Mouse (Mus musculus): ENCODE measurements around the gene Cd6. TPM values are rescaled to one million over a fixed set of nuclear protein-coding genes. Genes with fewer than 3 reads are reported as not detected.

The Cd6 gene
- polyA plus RNA-seq, 1 experiment = 3.5 TPM

DNA sequence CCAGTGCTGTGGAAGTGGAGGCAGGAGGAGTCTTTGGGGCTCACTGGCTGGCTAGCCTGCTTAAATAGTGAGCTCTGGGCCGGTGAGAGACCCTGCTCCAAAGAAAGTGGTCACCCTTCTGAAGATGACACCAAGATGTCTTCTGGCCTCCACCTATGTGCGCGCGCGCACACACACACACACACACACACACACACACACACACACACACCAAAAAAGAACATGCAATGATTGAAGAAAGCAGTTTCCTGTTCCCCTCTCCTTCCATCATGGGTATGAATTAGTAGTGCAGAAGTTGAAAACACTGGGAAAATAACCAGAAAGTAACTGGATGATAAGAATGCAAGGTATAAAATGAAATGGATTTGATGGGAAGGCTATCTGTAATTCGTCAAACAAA, 55.7 kb downstream of the Cd6 start:
- no peak for TF ChIP-seq POLR2A (IDR thresholded peaks at IDR 0.05; ENCODE audit: borderline replicate concordance, extremely low read depth, low read depth, low read length)
- no peak for TF ChIP-seq CTCF (IDR thresholded peaks at IDR 0.05; ENCODE audit: insufficient read depth, low read length)
- WGBS = 96% methylated on average over 6 of the region's 6 CpGs
- Histone ChIP-seq H3K4me1 (ENCODE audit: control insufficient read depth, insufficient read depth, low read length) (no peaks in the 10 kb centered on the region), H3K4me3 (replicated peaks; ENCODE audit: extremely low read depth, low read depth, low read length) (no peak overlapping the region)
- DNase-seq = no peak

DNA sequence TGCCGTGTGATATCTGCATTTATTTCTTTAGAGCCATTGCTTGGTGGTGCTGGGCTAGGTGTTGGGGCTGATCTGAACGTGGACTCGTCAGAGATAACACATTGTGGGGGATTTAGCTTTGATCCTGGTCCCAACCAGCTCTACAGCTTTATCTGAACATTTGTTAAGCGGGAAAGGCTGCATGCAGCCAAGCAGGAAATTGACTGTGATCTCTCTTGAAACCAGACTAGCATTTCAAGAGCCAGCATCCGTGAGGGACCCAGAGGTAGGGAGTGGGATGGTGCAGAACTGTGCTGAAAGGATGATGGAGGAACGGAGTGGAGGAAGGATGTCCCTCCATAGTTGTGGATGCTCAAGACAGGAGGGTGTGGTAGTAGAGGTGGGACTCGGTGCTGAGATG, 56.5 kb downstream of the Cd6 start:
- Histone ChIP-seq H3K4me3 (replicated peaks; ENCODE audit: extremely low read depth, low read depth, low read length) (no peak overlapping the region), H3K4me1 (ENCODE audit: control insufficient read depth, insufficient read depth, low read length) (no peaks in the 10 kb centered on the region)
- 57% methylated on average over 7 of the region's 7 CpGs for WGBS
- no peak for DNase-seq
- TF ChIP-seq CTCF (IDR thresholded peaks at IDR 0.05; ENCODE audit: insufficient read depth, low read length) (no peak), POLR2A (IDR thresholded peaks at IDR 0.05; ENCODE audit: borderline replicate concordance, extremely low read depth, low read depth, low read length) (no peak)

DNA sequence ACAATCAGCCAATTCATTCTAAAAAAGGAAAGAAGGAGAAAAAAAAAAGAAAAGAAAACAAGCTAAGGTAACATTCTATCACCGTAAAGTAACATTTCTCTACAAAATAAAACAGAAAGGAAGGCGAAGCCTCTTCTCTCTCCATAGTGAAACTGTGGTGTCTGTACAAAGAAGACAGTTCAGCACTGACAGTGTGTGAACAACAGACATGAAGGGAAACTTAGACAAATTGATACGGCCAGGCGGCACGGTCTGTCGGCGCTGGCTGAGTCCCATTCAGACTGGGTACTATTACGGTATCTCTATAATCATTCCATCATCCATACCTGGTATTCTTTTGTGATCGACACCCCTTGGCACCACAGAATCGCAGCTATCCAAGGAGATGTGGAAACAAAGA, 57.0 kb downstream of the Cd6 start:
- no peak for TF ChIP-seq POLR2A (IDR thresholded peaks at IDR 0.05; ENCODE audit: borderline replicate concordance, extremely low read depth, low read depth, low read length)
- no peak for TF ChIP-seq CTCF (IDR thresholded peaks at IDR 0.05; ENCODE audit: insufficient read depth, low read length)
- DNase-seq = no peak
- H3K4me3 ChIP-seq (replicated peaks; ENCODE audit: extremely low read depth, low read depth, low read length) = no peak overlapping the region
- WGBS = 91% methylated on average over 10 of the region's 10 CpGs
- no peaks in the 10 kb centered on the region for H3K4me1 ChIP-seq (ENCODE audit: control insufficient read depth, insufficient read depth, low read length)

DNA sequence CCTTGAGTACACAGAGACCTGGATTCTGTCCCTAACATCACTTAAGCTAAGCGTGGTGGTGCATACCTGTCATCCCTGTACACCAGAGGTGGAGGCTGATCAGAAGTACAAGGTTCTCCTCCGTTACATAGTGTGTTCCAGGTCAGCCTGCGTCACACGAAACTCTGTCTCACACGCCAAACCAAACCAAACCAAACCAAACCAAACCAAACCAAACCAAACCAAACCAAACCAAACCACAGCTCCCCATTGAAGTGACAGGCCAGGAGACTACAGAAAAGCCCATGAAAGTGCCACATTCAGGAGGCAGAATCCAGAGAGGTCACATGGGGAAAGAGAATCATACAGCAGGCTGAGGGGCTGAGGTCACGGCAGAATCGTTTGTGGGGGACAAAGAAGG, 57.9 kb downstream of the Cd6 start:
- WGBS = 73% methylated on average over 7 of the region's 7 CpGs
- H3K4me3 ChIP-seq (replicated peaks; ENCODE audit: extremely low read depth, low read depth, low read length) = no peak overlapping the region
- TF ChIP-seq POLR2A (IDR thresholded peaks at IDR 0.05; ENCODE audit: borderline replicate concordance, extremely low read depth, low read depth, low read length) = no peak
- TF ChIP-seq CTCF (IDR thresholded peaks at IDR 0.05; ENCODE audit: insufficient read depth, low read length) = no peak

DNA sequence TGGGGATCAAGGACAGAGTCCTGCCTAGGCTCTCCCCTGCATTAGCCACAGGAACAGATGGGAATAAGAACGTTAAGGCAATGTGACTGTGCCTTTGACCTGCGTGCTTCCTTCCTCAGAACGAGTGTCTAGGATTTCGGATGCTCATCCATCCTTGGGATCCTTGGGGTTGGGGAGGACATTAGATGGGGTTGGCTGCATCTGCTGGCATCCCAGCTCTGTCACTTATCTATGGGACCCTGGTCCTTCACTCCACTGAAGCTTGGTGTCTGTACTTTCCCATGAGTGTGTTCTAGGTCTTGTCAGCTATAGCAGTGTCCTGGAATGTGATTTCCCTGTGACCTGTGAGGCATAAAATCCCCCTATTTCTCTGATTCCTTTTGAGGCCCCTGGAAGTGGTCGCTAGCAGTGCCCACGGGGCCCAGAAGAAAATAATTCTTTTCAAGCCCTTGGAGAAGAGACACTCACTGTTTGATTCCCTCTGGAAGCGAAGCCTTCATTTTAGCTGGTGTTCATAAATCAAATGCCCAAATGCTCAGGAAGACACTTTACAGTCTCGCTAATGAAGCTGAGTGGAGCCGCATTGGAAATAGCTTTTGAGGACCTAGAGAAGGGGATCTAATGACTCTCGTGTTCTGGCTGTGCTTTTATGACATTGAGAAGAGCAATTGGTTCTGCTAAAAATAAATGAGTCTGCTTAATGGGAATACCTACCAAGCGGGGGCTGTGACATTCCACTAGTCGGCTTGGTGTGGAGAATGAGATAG, 60.2 kb downstream of the Cd6 start:
- Histone ChIP-seq H3K4me3 (replicated peaks; ENCODE audit: extremely low read depth, low read depth, low read length) (no peak overlapping the region), H3K4me1 (ENCODE audit: control insufficient read depth, insufficient read depth, low read length) (no peaks in the 10 kb centered on the region)
- 69% methylated on average over 12 of the region's 12 CpGs for WGBS
- DNase-seq = no peak
- TF ChIP-seq POLR2A (IDR thresholded peaks at IDR 0.05; ENCODE audit: borderline replicate concordance, extremely low read depth, low read depth, low read length) (no peak), CTCF (IDR thresholded peaks at IDR 0.05; ENCODE audit: insufficient read depth, low read length) (no peak)

More for the DNA sequence above, 57.9 kb downstream of the Cd6 start:
- no peaks in the 10 kb centered on the region for H3K4me1 ChIP-seq (ENCODE audit: control insufficient read depth, insufficient read depth, low read length)
- no peak for DNase-seq

DNA sequence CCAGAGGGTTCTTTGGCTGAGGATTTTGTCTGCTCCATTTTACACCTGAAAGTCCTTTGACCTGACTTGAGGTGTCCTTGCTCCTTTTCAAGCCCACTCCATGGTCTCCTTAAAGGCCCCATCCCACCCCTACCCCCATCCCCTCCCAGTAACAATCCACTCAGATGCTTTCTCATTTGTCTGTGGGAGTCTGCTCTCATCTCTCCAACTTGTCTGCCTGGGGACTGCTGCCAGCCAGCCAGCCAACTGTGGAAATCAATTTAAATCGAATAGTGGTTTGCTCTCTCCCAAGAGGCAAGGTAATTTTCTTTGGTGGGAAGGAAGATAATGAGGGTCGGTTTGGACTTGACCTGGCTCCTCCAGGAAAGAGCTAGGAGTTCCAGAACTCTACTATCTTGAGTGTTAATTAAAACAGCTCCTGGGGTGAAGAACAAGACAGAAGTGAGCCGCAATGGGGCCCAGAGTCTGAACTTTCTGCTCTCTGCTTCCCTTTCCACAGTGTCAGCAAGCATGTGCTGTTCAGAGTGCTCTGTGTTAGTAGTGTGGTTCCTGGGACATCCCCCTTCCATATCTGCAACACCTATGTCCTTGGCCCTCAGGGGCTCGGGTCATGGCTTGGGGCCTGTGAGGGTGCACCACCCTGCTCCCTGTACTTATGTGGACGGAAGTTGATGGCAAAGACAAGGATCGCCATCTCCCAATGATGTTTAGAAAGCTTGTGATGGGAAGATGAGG, 61.0 kb downstream of the Cd6 start:
- Histone ChIP-seq H3K4me3 (replicated peaks; ENCODE audit: extremely low read depth, low read depth, low read length) (no peak overlapping the region), H3K4me1 (ENCODE audit: control insufficient read depth, insufficient read depth, low read length) (no peaks in the 10 kb centered on the region)
- no peak for TF ChIP-seq POLR2A (IDR thresholded peaks at IDR 0.05; ENCODE audit: borderline replicate concordance, extremely low read depth, low read depth, low read length)
- TF ChIP-seq CTCF (IDR thresholded peaks at IDR 0.05; ENCODE audit: insufficient read depth, low read length) = no peak
- WGBS = 84% methylated on average over 6 of the region's 6 CpGs
- no peak for DNase-seq

DNA sequence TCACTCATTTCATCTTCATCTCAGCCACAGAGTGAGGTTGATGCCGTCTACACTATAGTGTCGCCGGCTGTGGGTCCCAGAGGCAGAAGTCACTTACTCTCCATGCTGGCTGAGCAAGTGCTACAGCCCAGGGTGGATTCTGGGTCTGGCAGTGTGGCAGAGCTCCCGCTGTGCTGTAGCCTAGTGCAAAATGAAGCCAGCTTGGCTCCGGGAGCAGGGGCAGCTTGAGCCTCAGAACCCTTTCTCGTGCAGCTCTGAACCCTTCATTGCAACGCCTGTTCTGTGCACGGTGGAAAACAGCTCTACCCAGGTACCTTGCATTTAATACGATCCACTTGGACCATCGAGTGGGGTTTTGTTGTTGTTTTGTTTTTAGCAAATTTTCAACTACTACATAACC, 62.2 kb downstream of the Cd6 start:
- 89% methylated on average over 10 of the region's 10 CpGs for WGBS
- TF ChIP-seq CTCF (IDR thresholded peaks at IDR 0.05; ENCODE audit: insufficient read depth, low read length) (no peak), POLR2A (IDR thresholded peaks at IDR 0.05; ENCODE audit: borderline replicate concordance, extremely low read depth, low read depth, low read length) (no peak)
- Histone ChIP-seq H3K4me1 (ENCODE audit: control insufficient read depth, insufficient read depth, low read length) (no peaks in the 10 kb centered on the region), H3K4me3 (replicated peaks; ENCODE audit: extremely low read depth, low read depth, low read length) (no peak overlapping the region)
- DNase-seq = no peak

DNA sequence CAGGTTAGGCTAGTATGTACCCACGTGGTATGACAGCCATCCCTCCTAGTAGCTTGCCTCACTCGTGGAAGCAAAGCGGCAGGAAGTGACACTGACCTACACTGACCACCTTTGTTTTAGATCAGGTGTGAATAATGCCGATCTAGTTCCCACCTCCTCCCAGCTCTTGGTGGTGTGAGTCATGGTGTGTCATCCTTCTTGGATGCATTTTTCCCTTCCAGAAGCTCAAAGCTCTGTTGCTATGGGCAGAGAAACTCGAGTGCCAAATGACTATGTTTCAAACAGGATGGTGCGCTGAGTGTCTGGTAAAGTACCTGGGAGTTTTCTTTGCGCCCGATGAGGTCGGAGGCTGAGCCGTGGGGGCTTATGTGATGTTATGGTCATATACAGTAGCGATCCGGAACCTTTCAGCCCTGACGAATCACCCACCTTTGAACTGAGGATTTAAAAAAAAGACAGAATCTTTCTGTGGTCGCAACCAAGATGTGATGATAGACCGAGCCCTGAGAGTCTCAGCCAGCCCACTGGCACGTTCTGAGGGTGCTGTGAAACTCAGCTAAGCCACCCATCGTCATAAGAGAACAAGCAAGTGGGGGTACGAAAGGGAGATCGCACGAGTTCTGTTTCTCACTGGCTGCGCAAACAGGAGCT, 66.4 kb downstream of the Cd6 start:
- WGBS = 67% methylated on average over 21 of the region's 21 CpGs
- DNase-seq = no peak
- TF ChIP-seq POLR2A (IDR thresholded peaks at IDR 0.05; ENCODE audit: borderline replicate concordance, extremely low read depth, low read depth, low read length) = no peak
- TF ChIP-seq CTCF (IDR thresholded peaks at IDR 0.05; ENCODE audit: insufficient read depth, low read length) = no peak
- no peaks in the 10 kb centered on the region; the same call in 1 of the 2 replicates for H3K4me1 ChIP-seq (ENCODE audit: control insufficient read depth, insufficient read depth, low read length)
- no peak overlapping the region for H3K4me3 ChIP-seq (replicated peaks; ENCODE audit: extremely low read depth, low read depth, low read length)

DNA sequence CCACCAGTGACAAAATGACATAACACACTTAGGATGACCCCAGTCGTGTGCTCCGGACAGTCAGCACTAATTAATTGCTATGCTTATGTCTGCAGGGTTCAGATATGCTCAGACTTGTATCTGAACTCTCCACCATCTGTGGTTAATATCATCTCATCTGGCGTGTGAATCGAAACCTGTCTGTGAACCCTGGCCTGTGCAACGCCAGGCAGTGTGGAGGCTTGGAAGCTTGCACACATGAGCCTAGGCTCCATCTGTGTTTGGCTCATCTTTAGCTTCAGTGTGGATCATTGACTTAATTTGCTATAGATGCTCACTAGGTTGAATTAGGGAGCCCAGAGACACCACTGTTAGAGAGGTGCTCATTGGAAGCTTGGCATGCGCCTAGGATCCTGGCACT, 67.4 kb downstream of the Cd6 start:
- H3K4me1 ChIP-seq (ENCODE audit: control insufficient read depth, insufficient read depth, low read length) = no peaks in the 10 kb centered on the region; the same call in 1 of the 2 replicates
- no peak overlapping the region for H3K4me3 ChIP-seq (replicated peaks; ENCODE audit: extremely low read depth, low read depth, low read length)
- WGBS = 69% methylated on average over 6 of the region's 6 CpGs
- TF ChIP-seq POLR2A (IDR thresholded peaks at IDR 0.05; ENCODE audit: borderline replicate concordance, extremely low read depth, low read depth, low read length) (no peak), CTCF (IDR thresholded peaks at IDR 0.05; ENCODE audit: insufficient read depth, low read length) (no peak)
- no peak for DNase-seq

Data from lung, adult 2 months (tissue).